Comparison of ENCODE assay signal across 7 mouse cellular contexts in the genomic region with DNA sequence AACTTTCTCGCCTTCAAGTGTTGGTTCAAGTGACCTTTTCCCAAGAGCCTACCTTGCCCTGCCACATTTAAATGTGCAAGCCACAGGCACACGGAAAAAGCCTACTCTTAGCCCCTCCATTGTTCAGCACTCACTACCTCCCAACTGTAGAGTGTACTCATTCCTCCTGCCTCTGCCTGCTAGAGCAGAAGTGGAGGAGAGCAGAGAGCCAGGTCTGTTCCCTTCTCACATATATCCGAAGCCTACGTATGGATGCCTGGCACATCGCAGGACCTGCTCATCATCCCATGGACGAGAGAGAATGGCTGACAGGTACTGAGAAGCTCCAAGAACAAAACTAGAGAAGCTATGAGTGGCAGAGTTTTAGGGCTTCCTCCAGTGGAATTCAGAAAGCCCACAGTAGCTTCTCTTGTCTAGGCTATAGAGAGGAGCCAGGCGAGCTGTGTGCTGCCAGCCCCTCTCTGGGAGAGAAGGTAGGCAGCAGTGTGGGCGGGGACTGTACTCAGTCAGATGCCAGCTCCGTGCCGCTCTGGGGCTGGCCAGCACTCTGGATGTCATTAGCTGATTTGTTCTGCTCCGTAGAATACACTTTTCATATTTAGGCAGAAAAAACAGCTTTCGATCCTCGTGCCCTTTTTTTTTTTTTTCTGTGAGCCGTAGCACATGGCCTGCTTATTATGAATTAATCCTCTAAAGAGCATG.
A peak's percentile ranks its signal among the peaks of the same experiment; 100 is the strongest.
DNase-seq lines count a peak whose midpoint lies in the region; ATAC-seq and TF ChIP-seq lines count a peak whose summit lies in the region.

No protein-coding gene starts in this region.

- H3K36me3 ChIP-seq in testis, adult 2 months (ENCODE audit: control insufficient read depth, insufficient read depth, low read length): no peaks in the 10 kb centered on the region
- no peaks in the 10 kb centered on the region for H3K36me3 ChIP-seq in forebrain, embryonic 14.5 days (ENCODE audit: control insufficient read depth, insufficient read depth, low read length)

- ATAC-seq in forebrain, embryonic 14.5 days: peak; percentile 96

- H3K4me2 ChIP-seq in forebrain, embryonic 14.5 days (ENCODE audit: low read length): peak overlapping the region; percentile 33

- no peak for DNase-seq in testis, postnatal 10 days (ENCODE audit: low spot score)
- DNase-seq in forebrain, embryonic 14.5 days (ENCODE audit: low spot score): peak; percentile 89
- DNase-seq in layer of hippocampus, postnatal 36 days: peak; percentile 77
- peak; percentile 58 for DNase-seq in right cerebral cortex, postnatal 25 days
- DNase-seq in embryo, embryonic 10 days (ENCODE audit: low spot score): no peak
- DNase-seq in thymus, postnatal 4 days: no peak

- H3K27me3 ChIP-seq in testis, adult 2 months (ENCODE audit: control insufficient read depth, insufficient read depth, low read length): no peaks in the 10 kb centered on the region
- no peaks in the 10 kb centered on the region for H3K27me3 ChIP-seq in forebrain, embryonic 14.5 days (replicated peaks; ENCODE audit: control insufficient read depth, insufficient read depth, low read length)

- H3K9ac ChIP-seq in forebrain, embryonic 14.5 days (ENCODE audit: low read length): peak overlapping the region; percentile 4; the same call in 1 of the 2 replicates

- TF ChIP-seq POLR2A in testis, adult 2 months (IDR thresholded peaks at IDR 0.05; ENCODE audit: control insufficient read depth, low read depth, low read length): no peak

- WGBS in forebrain, embryonic 14.5 days: 30% methylated on average over 14 of the region's 14 CpGs

- TF ChIP-seq CTCF in testis, adult 2 months (IDR thresholded peaks at IDR 0.05; ENCODE audit: control insufficient read depth, insufficient read depth, insufficient replicate concordance, low read depth, low read length): no peak

- 0 out of 2 replicates have a peak, but pooled peaks cover 2% of the 10 kb centered on the region for H3K4me1 ChIP-seq in testis, adult 2 months (ENCODE audit: control insufficient read depth, insufficient read depth, low read length)
- H3K4me1 ChIP-seq in forebrain, embryonic 14.5 days (ENCODE audit: control insufficient read depth, insufficient read depth, low read length): peaks cover 12% of the 10 kb centered on the region

- H3K27ac ChIP-seq in testis, adult 2 months (ENCODE audit: control insufficient read depth, insufficient read depth, low read depth, low read length): 0 out of 2 replicates have a peak overlapping the region, but pooled peaks have one; percentile 22
- peak overlapping the region; percentile 39 for H3K27ac ChIP-seq in forebrain, embryonic 14.5 days (ENCODE audit: low read depth, low read length)

- H3K4me3 ChIP-seq in testis, adult 2 months (ENCODE audit: control insufficient read depth, low read depth, low read length): peak overlapping the region; percentile 19
- no peak overlapping the region for H3K4me3 ChIP-seq in forebrain, embryonic 14.5 days (ENCODE audit: low read depth, low read length)

- no peaks in the 10 kb centered on the region for H3K9me3 ChIP-seq in forebrain, embryonic 14.5 days (replicated peaks; ENCODE audit: control insufficient read depth, low read length)

Comparison
In these comparisons a context has a peak if more than half of its experiments do, and no peak if none do; other contexts are left out.
1. DNase-seq: peak in forebrain, embryonic 14.5 days (single experiment), layer of hippocampus, postnatal 36 days (2 of 2) and right cerebral cortex, postnatal 25 days (single experiment); none in testis, postnatal 10 days (single experiment), embryo, embryonic 10 days (single experiment) and thymus, postnatal 4 days (single experiment).